Mouse (Mus musculus): ENCODE results near the gene Map7d2.

DNA sequence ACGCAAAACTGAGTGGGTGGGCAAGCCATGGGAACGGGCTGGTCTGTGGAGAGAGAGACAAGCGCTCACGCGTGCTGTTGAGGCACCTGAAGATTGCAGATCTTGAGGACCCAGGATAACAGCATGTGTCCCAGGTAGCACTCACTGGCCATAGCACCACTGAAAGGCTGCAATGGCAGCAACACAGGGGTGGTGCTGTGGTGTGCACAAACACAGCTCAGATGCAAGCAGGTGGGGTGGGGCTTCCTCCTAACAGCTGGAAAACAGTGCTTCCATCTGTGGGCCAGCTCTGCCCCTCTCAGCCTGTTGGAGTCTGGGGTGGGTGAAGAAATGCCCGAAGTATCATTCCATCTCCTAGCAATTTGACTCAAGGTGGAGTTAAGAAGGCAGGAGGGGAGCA lies 112.0 kb downstream of the Map7d2 start, which contains the start of gene Bclaf3:
- TF ChIP-seq POLR2A (IDR thresholded peaks at IDR 0.05; ENCODE audit: low read depth, low read length) (no peak), CTCF (IDR thresholded peaks at IDR 0.05; ENCODE audit: extremely low read depth, insufficient read length, insufficient replicate concordance, low read depth, low read length) (no peak)

Data from small intestine, adult 2 months (tissue).